Mouse (Mus musculus) cerebellum, adult 2 months (tissue): ENCODE data around the gene Tmub2.

Experiments
- CTCF ChIP-seq: fragments of 200-500 bp; IDR thresholded peaks from 2 replicates; pipeline ENCODE4 v1.5.1; 2011; ENCODE audit warnings: low read depth, mild to moderate bottlenecking, control low read depth, low read length, moderate library complexity, borderline replicate concordance; ENCODE audit not compliant: insufficient read depth
- POLR2A ChIP-seq: fragments of 200-500 bp; IDR thresholded peaks from 2 replicates; pipeline ENCODE4 v1.6.1; 2011; ENCODE audit warnings: low read length, control low read depth, borderline replicate concordance; ENCODE audit not compliant: insufficient read depth

DNA sequence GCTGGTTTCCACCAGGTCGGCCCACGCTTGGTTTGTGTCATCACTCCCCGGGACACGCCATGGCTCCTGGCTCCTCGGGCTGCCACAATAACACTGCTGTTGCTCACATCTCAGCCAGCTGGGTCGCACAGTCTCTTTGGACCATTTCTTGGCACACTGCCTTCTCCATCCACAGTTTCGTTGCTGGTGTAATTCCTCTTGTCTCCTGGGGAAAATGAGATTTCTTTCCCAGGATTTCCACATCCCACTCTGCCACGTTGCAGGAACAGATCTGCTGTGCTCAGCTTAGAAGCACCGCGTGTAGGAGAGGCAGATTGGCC is 35.9 kb downstream of the Tmub2 start:
- no peak for TF ChIP-seq POLR2A
- no peak for TF ChIP-seq CTCF
